Mouse (Mus musculus) skeletal muscle tissue, adult 2 months (tissue): ENCODE measurements around the gene Mogat2.

ENCODE experiments used
- DNase-seq: peaks from one replicate; pipeline ENCODE4 v3.0.0-alpha.2; 2012; ENCODE audit warnings: low read depth, low spot score

Gene Mogat2

GRCm38 (mm10) chr7:99235657-99236056 is 2.8 kb downstream of the Mogat2 start:
- DNase-seq, result no peak

GRCm38 (mm10) chr7:99234916-99235315 is 3.5 kb downstream of the Mogat2 start:
- no peak for DNase-seq

GRCm38 (mm10) chr7:99232571-99232970 is 5.8 kb downstream of the Mogat2 start:
- DNase-seq, result no peak

GRCm38 (mm10) chr7:99230061-99230747 is 8.2 kb downstream of the Mogat2 start:
- no peak for DNase-seq

GRCm38 (mm10) chr7:99229411-99229810 is 9.0 kb downstream of the Mogat2 start:
- DNase-seq, result peak; percentile 54

DNA sequence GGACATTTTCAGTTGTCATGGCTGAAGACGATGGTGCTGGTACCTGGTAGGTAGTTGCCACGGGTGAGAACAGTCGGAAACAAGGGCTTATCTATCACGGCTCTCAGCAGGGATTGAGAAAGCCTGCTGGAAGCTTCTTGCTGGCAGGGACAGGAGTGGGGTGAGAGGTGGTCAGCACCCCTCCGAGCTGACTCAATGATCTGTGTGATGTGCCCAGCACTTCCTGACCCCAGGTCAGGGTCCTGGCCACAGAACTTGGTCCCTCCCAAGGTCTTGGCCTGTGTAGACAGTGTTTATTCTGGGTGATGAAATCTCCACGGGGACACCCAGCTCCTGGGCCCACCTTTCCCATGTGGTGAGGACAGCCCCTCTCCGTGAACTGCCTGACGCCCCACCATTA is 9.6 kb downstream of the Mogat2 start:
- DNase-seq, result no peak

- DNase-seq, result no peak
Measured at GRCm38 (mm10) chr7:99227267-99227666, 11.2 kb downstream of the Mogat2 start.

DNA sequence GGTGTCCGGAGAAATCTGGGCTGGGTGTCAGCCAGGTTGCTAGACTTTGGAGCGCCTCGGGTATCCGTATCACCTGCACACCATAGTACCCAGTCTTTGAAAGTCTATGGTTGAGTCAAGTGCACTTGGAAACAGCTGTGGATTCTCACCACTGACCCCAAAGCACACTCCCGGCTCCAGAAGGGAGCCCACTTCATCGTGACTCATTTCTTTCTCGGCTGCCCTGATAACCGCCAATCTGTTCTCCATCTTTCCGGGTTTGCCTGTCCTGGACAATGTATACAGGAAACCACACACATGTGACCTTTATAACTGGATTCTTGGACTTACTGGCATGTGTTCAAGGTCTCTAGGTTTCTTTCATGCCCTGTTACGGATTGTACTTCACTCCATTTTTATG is 11.8 kb downstream of the Mogat2 start:
- no peak for DNase-seq

DNA sequence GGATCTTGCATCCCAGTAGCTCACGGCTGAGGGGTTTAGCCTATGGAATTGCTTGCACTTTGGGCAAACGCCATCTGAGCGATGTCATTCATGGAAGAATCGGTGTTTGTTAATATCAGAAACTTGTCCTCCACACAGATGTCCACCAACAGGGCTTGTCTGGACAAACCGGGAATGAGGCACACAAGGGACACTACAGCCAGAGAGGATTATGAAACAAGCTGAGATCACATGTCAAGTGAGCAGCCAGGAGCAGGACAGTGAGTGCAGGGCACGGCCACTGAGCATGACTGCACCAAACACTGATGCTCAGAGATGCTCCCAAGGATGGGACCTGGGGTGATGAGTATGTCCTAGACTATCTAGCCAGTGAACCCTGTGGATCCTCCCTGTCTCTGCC is 13.0 kb downstream of the Mogat2 start:
- peak; percentile 77 for DNase-seq

GRCm38 (mm10) chr7:99224648-99225190 is 13.7 kb downstream of the Mogat2 start:
- DNase-seq, result no peak

DNA sequence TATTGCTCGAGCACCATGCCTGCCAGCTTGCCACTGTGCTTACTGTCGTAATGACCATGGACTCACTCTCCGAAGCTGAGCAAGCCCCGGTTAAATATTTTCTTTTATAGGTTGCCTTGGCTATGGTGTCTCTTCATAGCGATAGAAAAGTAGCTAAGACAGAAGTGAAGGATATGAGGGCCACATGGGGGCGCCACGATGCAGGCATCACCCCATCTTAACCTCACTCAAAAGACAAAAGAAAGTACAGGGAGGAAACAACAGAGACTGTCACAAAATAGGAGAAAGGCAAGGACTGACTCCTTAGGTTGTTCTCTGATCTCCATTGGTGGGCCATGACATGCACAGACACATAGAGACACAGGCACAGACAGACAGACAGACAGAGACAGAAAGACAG is 14.2 kb downstream of the Mogat2 start:
- DNase-seq, result no peak

- peak; percentile 65 for DNase-seq
Measured at GRCm38 (mm10) chr7:99217338-99218074, 20.9 kb downstream of the Mogat2 start.

GRCm38 (mm10) chr7:99215347-99215855 is 23.0 kb downstream of the Mogat2 start:
- DNase-seq, result peak; percentile 69

- DNase-seq, result no peak
Measured at GRCm38 (mm10) chr7:99214621-99215185, 23.7 kb downstream of the Mogat2 start.

DNA sequence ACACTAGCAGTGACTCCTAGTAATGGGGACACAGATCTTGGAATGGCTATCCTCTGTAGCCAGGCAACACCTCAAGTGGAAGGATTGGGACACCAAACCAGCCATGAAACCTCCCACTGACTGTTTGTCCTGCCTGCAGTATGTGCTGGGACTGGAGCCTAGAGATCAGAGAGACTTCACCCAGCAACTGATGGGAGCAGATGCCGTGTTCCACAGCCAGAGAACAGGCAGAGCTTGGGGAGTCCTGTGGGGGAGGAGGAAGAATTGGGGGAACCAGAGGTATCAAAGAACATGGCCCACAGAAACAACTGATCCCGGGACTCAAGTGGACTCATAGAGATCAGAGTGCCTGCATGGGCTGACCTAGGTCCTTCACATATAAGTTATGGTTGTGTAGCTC is 24.7 kb downstream of the Mogat2 start:
- DNase-seq, result no peak

GRCm38 (mm10) chr7:99213056-99213455 is 25.4 kb downstream of the Mogat2 start:
- no peak for DNase-seq

DNA sequence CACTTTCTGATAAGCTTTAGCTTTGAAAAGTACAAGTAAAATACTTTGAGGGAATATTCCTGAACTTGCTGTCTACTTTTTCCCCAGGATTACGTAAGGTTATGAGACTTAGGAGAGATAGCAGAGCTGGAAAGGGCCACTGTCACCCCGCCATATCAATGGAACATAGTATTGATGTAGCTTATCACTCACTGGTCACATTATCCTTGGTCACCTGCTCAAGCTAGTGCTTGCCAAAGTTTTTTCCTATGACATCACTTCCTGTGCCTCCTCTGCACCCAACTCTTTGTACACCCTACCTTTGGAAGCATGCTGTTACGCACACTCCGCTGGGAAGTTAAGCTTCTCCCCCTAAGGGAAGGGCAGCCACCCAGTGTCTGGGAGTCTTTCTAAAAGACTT is 29.7 kb downstream of the Mogat2 start:
- no peak for DNase-seq

DNA sequence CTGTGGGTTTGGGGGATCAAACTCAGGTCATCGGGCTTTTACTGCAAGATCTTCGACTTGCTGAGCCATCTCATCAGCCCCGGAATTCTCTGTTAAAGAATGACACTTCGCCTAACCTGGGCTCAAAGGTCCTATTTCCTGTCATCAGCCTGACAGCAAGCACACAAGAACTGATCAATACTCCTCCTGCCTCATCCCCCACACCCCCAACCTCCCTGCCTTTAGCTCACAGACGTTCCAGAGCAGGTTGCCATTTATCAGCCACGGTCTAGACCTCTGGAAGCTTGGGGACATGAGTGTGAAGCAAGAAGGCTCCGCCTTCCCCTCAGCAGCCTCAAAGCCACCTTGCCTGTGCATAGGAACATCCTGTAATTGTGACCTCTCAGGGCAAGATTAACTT is 32.1 kb downstream of the Mogat2 start:
- DNase-seq, result no peak

GRCm38 (mm10) chr7:99202163-99202562 is 36.3 kb downstream of the Mogat2 start:
- peak; percentile 69 for DNase-seq

DNA sequence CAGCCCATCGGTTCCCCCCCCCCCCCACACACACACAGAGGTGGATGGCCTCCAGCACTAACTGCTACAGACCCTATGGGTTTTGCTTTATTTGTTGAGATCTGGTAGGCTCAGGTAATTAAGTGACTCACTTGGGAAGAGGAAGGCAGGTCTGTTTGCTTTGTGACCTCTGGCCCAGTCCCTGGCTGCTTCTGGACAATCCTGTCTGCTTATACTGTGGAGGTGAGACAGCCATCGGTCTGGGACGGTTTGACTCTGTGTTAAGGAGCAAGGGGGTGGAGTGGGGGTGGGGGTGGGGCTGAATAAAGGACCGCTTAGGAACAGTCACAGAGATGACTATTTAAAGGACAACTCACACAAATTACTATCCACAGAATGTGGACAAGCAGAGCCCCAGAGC is 38.1 kb downstream of the Mogat2 start:
- no peak for DNase-seq

DNA sequence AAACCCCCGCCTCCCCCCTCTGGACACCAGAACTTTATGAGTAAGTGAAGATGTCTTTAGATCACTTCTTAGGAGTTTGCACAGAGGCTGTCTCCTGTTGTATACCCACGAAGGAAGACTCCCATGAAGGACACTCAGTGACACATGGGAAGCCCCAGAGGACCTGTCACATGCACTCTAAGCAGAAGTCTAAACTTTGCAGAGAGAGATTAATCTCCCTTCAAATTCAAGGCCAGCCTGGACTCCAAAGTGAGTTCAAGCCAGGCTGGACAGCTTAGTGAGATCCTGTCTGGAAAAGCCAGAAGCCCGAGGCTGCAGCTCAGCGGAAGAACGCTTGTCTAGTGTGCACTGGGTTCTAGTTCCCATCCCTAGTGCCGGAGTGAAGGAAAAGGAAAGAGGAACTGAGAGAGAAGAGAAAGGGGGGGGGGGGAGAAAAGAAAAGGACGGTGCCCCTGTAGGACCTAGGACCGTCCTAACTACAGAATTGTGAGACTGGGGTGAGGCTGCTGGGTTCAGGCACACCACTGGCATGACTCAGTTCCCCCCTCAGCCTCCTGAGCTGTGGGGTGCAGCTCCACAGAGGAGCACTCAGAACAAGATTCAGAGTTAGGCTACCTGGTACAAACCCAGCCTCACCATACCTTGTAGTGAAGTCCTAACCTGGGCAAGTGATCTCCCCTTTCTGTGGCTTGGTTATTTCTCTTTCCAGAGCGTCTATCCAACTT is 38.8 kb downstream of the Mogat2 start:
- DNase-seq, result no peak

DNA sequence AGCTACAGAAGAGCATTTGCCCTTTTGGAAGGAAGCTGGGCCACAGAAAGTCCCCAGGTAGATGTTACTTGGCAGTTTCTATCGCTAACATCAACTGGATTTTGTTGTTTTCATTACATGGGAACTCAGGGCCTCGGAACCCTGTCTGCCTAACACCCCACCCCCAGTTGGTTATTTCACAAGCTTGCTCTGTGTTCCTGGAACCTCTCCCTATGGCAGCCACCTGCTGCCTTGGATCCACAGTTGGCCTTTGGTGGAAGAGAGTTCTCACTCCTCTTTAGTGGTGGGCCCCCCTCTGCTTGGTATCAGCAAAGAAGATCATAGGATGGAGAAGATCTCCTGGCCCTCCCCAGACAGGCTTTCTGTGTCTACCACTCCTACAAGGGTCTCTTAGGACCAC is 39.6 kb downstream of the Mogat2 start:
- no peak for DNase-seq
